Comparison of ENCODE assay signal across 9 mouse cellular contexts in genomic region chr5:71092475-71092874, GRCm38 (mm10). TPM values are rescaled to one million over a fixed set of nuclear protein-coding genes. Genes with fewer than 3 reads are reported as not detected.
DNase-seq lines count a peak whose midpoint lies in the region; ATAC-seq lines count a peak whose summit lies in the region.
"Had no signal": no experiment of that assay in that cellular context is flagged by ENCODE, and none has a peak within 500 bp of the region (broad histone marks: within the 10 kb centered on the region; RNA-seq: fewer than 3 reads in every experiment).

No protein-coding gene starts in this region.

- H3K9me3 ChIP-seq in hindbrain, embryonic 15.5 days, result no peaks in the 10 kb centered on the region
- no peaks in the 10 kb centered on the region for H3K9me3 ChIP-seq in midbrain, embryonic 12.5 days
- H3K9me3 ChIP-seq: liver, embryonic 15.5 days; stomach, embryonic 15.5 days had no signal

- no peak for ATAC-seq in hindbrain, embryonic 15.5 days (ENCODE audit: low FRiP score, low read depth)
- ATAC-seq in midbrain, embryonic 12.5 days (ENCODE audit: low FRiP score, low read depth), result no peak
- ATAC-seq in megakaryocyte progenitor cell, adult 5-6 weeks (replicated peaks; ENCODE audit: poor library complexity), result no peak

- H3K27me3 ChIP-seq in hindbrain, embryonic 15.5 days, result no peaks in the 10 kb centered on the region
- no peaks in the 10 kb centered on the region for H3K27me3 ChIP-seq in midbrain, embryonic 12.5 days

- peaks cover 15% of the 10 kb centered on the region for H3K4me1 ChIP-seq in hindbrain, embryonic 15.5 days (replicated peaks)
- peaks cover 9% of the 10 kb centered on the region for H3K4me1 ChIP-seq in midbrain, embryonic 12.5 days
- H3K4me1 ChIP-seq: liver, embryonic 15.5 days; stomach, embryonic 15.5 days had no signal

- DNase-seq in testis, postnatal 10 days (ENCODE audit: low spot score), result peak; percentile 53
- DNase-seq in testis, postnatal 14 days (ENCODE audit: low spot score), result no peak
- DNase-seq in gastrocnemius, postnatal 14 days, result no peak
- DNase-seq in gastrocnemius, postnatal 36 days, result no peak

- H3K4me2 ChIP-seq in hindbrain, embryonic 15.5 days, result peak overlapping the region; percentile 31
- 0 out of 2 replicates have a peak overlapping the region, but pooled peaks have one; percentile 17 for H3K4me2 ChIP-seq in midbrain, embryonic 12.5 days (replicated peaks)
- H3K4me2 ChIP-seq: liver, embryonic 15.5 days; stomach, embryonic 15.5 days had no signal

- no peak overlapping the region; the same call in 1 of the 2 replicates for H3K9ac ChIP-seq in hindbrain, embryonic 15.5 days
- H3K9ac ChIP-seq in midbrain, embryonic 12.5 days (replicated peaks), result no peak overlapping the region
- H3K9ac ChIP-seq: liver, embryonic 15.5 days; stomach, embryonic 15.5 days had no signal

- peak overlapping the region; percentile 8; the same call in 1 of the 2 replicates for H3K4me3 ChIP-seq in hindbrain, embryonic 15.5 days
- H3K4me3 ChIP-seq in midbrain, embryonic 12.5 days, result no peak overlapping the region
- H3K4me3 ChIP-seq: liver, embryonic 15.5 days; stomach, embryonic 15.5 days had no signal

- no peak overlapping the region for H3K27ac ChIP-seq in hindbrain, embryonic 15.5 days (replicated peaks)
- no peak overlapping the region for H3K27ac ChIP-seq in midbrain, embryonic 12.5 days (replicated peaks)
- H3K27ac ChIP-seq: liver, embryonic 15.5 days; stomach, embryonic 15.5 days had no signal

- intact Hi-C loops in gastrocnemius, postnatal 14 days (cut with DNase I; ENCODE audit: low total_unique reads), result no loop called here
- intact Hi-C loops in gastrocnemius, postnatal 36 days (cut with DNase I), result no loop called here

- H3K36me3 ChIP-seq in hindbrain, embryonic 15.5 days, result no peaks in the 10 kb centered on the region
- H3K36me3 ChIP-seq in midbrain, embryonic 12.5 days, result no peaks in the 10 kb centered on the region
- H3K36me3 ChIP-seq: liver, embryonic 15.5 days; stomach, embryonic 15.5 days had no signal

RNA-seq across cellular contexts. Expression of gene Gabra2, which starts 3.2 kb away (rescaled TPM):
- 50.1 and 51.3 TPM in 2 replicates for polyA plus RNA-seq in hindbrain, embryonic 15.5 days (2015; fragmentation: Nextera tagmentation; extraction: Ambion mirVana)
- polyA plus RNA-seq in midbrain, embryonic 12.5 days (2016; fragmentation: Nextera tagmentation; extraction: Ambion mirVana), result 14.8 and 18.6 TPM in 2 replicates
- total RNA-seq in megakaryocyte progenitor cell, adult 5-6 weeks (2015), result not detected in 2 replicates
- not detected in 2 replicates for total RNA-seq in megakaryocyte progenitor cell, adult 5-6 weeks (2017)
- total RNA-seq in gastrocnemius, postnatal 14 days (2021), result under 1 TPM; 0.20 to 0.41 TPM
- total RNA-seq in gastrocnemius, postnatal 36 days (2021), result under 1 TPM; 0.07 to 0.23 TPM
